Mouse (Mus musculus) embryonic fibroblast, embryonic 13.5 days (primary cell): ENCODE measurements around the gene Dph5.

Experiments
- CTCF ChIP-seq: IDR thresholded peaks from 2 replicates; pipeline ENCODE4 v1.5.1; 2011; ENCODE audit warnings: mild to moderate bottlenecking, control low read depth, low read length, moderate library complexity, borderline replicate concordance; ENCODE audit not compliant: insufficient read depth
- POLR2A ChIP-seq: IDR thresholded peaks from 2 replicates; pipeline ENCODE4 v1.6.1; 2011; ENCODE audit warnings: low read depth, mild to moderate bottlenecking, control low read depth, low read length, moderate library complexity

- TF ChIP-seq POLR2A = no peak
- no peak for TF ChIP-seq CTCF
Observed at GRCm38 (mm10) chr3:115951221-115951620, 63.6 kb downstream of the Dph5 start.
